Mouse (Mus musculus) MEL (cell line): ENCODE measurements around the gene Ctdsp2. TPM values are rescaled to one million over a fixed set of nuclear protein-coding genes. Genes with fewer than 3 reads are reported as not detected.
A peak's percentile ranks its signal among the peaks of the same experiment; 100 is the strongest.

ENCODE experiments used
- DNase-seq: peaks from one replicate; pipeline ENCODE4 v3.0.0; 2011; ENCODE audit warnings: low read depth, low spot score
- H3K27ac ChIP-seq: 2 replicates; pipeline ENCODE4 v1.5.1; 2012; ENCODE audit warnings: low read depth, mild to moderate bottlenecking, control low read depth, low read length, moderate library complexity; ENCODE audit not compliant: control insufficient read depth
- H3K27me3 ChIP-seq, 2 experiments: fragments of 150-350 bp in 1 of 2; sonication (generic) in 1 of 2; 2 replicates each; pipeline ENCODE4 v1.6.1; 2012; ENCODE audit warnings: low read length in 2 of 2, mild to moderate bottlenecking in 2 of 2, improper control_type of control experiment in 1 of 2, moderate library complexity in 1 of 2; ENCODE audit not compliant: insufficient read depth in 2 of 2, control insufficient read depth in 1 of 2
- H3K36me3 ChIP-seq, 2 experiments: 2 replicates each; pipeline ENCODE4 v1.6.1; 2012 to 2014; ENCODE audit warnings: low read length in 2 of 2, improper control_type of control experiment in 1 of 2, inconsistent platforms in 1 of 2, mild to moderate bottlenecking in 1 of 2; ENCODE audit not compliant: insufficient read depth in 2 of 2, control insufficient read depth in 1 of 2
- H3K4me1 ChIP-seq, 2 experiments: fragments of 150-350 bp in 1 of 2; sonication (generic) in 1 of 2; 2 replicates each; pipeline ENCODE4 v1.6.1; 2012; ENCODE audit warnings: low read length in 2 of 2, improper control_type of control experiment in 1 of 2, mild to moderate bottlenecking in 1 of 2; ENCODE audit not compliant: insufficient read depth in 2 of 2, control insufficient read depth in 1 of 2
- H3K4me3 ChIP-seq, 2 experiments: fragments of 150-350 bp in 1 of 2; sonication (generic) in 1 of 2; 2 replicates each; pipeline ENCODE4 v1.5.1; 2012; ENCODE audit warnings: low read depth in 2 of 2, low read length in 2 of 2, mild to moderate bottlenecking in 2 of 2, moderate library complexity in 2 of 2, control low read depth in 1 of 2, improper control_type of control experiment in 1 of 2; ENCODE audit not compliant: control insufficient read depth in 1 of 2, insufficient read depth in 1 of 2
- H3K79me2 ChIP-seq: 2 replicates; pipeline ENCODE4 v1.6.1; 2012; ENCODE audit warnings: mild to moderate bottlenecking, low read length, moderate library complexity; ENCODE audit not compliant: control insufficient read depth, poor library complexity, insufficient read depth
- H3K9ac ChIP-seq: 2 replicates; pipeline ENCODE4 v1.6.1; 2012; ENCODE audit warnings: low read depth, mild to moderate bottlenecking, control low read depth, low read length, moderate library complexity; ENCODE audit not compliant: control insufficient read depth, poor library complexity, severe bottlenecking
- H3K9me3 ChIP-seq: fragments of 150-350 bp; sonication (generic); replicated peaks from 2 replicates; pipeline ENCODE4 v1.6.1; 2012; ENCODE audit warnings: mild to moderate bottlenecking, low read length, improper control_type of control experiment, moderate library complexity; ENCODE audit not compliant: insufficient read depth
- CHD1 ChIP-seq: IDR thresholded peaks from 2 replicates; pipeline ENCODE4 v1.6.1; 2012; ENCODE audit warnings: low read depth, mild to moderate bottlenecking, inconsistent platforms, low read length, improper control_type of control experiment
- EP300 ChIP-seq, 2 experiments: IDR thresholded peaks; 2 replicates each; pipeline ENCODE4 v1.6.1; 2011; ENCODE audit warnings: improper control_type of control experiment in 2 of 2, low read length in 2 of 2, low read depth in 1 of 2, mild to moderate bottlenecking in 1 of 2
- ETS1 ChIP-seq: IDR thresholded peaks from 2 replicates; pipeline ENCODE4 v1.6.1; 2012; ENCODE audit warnings: low read depth, mild to moderate bottlenecking, inconsistent platforms, low read length, improper control_type of control experiment, moderate library complexity
- GATA1 ChIP-seq: IDR thresholded peaks from 2 replicates; pipeline ENCODE4 v1.6.1; 2011; ENCODE audit warnings: low read depth, low read length, improper control_type of control experiment
- JUND ChIP-seq: IDR thresholded peaks from 2 replicates; pipeline ENCODE4 v1.6.1; 2011; ENCODE audit warnings: low read depth, mild to moderate bottlenecking, improper control_type of control experiment, low read length
- KAT2A ChIP-seq: conservative IDR thresholded peaks from 2 replicates; pipeline ENCODE4 v1.6.1; 2012; ENCODE audit warnings: low read depth, low read length, improper control_type of control experiment, inconsistent platforms
- MEF2A ChIP-seq: IDR thresholded peaks from 2 replicates; pipeline ENCODE4 v1.6.1; 2014; ENCODE audit warnings: low read depth, mild to moderate bottlenecking, inconsistent platforms, low read length, improper control_type of control experiment; ENCODE audit not compliant: poor library complexity, insufficient replicate concordance, severe bottlenecking; ENCODE audit errors: extremely low read depth
- MYB ChIP-seq: IDR thresholded peaks from 2 replicates; pipeline ENCODE4 v1.6.1; 2011; ENCODE audit warnings: mild to moderate bottlenecking, low read depth, low read length, improper control_type of control experiment
- SMC3 ChIP-seq: IDR thresholded peaks from 2 replicates; pipeline ENCODE4 v1.6.1; 2011; ENCODE audit warnings: low read depth, low read length, improper control_type of control experiment
- TBP ChIP-seq: IDR thresholded peaks from 2 replicates; pipeline ENCODE4 v1.8.0; 2011; ENCODE audit warnings: low read depth, low read length, improper control_type of control experiment
- ZNF384 ChIP-seq: IDR thresholded peaks from 2 replicates; pipeline ENCODE4 v1.6.1; 2012; ENCODE audit warnings: low read depth, mild to moderate bottlenecking, inconsistent platforms, low read length, improper control_type of control experiment
- polyA plus RNA-seq, 2 experiments: library from polyadenylated mRNA; stranded (reverse) in 1 of 2; unstranded in 1 of 2; fragments of >175 nt in 1 of 2; fragments of >200 nt in 1 of 2; gene quantifications; 2 replicates each; pipeline versions ENCODE4 v1.2.1 to v1.2.4; 2012; ENCODE audit warnings: low replicate concordance in 2 of 2, low read depth in 1 of 2; ENCODE audit not compliant: insufficient read length in 2 of 2, insufficient read depth in 1 of 2, missing spikeins in 1 of 2
- total RNA-seq: library from RNA; depleted of rRNA; stranded (reverse); fragments of 300-350 nt; gene quantifications from 2 replicates; pipeline ENCODE4 v1.2.3, GENCODE M21; 2012

Gene Ctdsp2
- total and polyA plus RNA-seq, 3 experiments = 16.7 to 69.3 TPM; not detected in 1

- TF ChIP-seq EP300 (IDR thresholded peaks at IDR 0.05; ENCODE audit: low read depth in 1 of 2, low read length in 2 of 2) = no peak
- no peak for TF ChIP-seq MEF2A
- no peak for TF ChIP-seq MYB
- no peak for TF ChIP-seq SMC3
- no peak for TF ChIP-seq ZNF384
These were observed 63.3 kb downstream of the Ctdsp2 start (continued) for GRCm38 (mm10) chr10:127041774-127042338.

- no peaks in the 10 kb centered on the region for H3K4me1 ChIP-seq
- no peaks in the 10 kb centered on the region; a peak in 1 of 4 replicates for H3K36me3 ChIP-seq
- H3K27me3 ChIP-seq = no peaks in the 10 kb centered on the region
- peaks cover 4% of the 10 kb centered on the region; the same call in 1 of the 2 replicates for H3K79me2 ChIP-seq
- no peaks in the 10 kb centered on the region for H3K9me3 ChIP-seq
- DNase-seq = no peak
- peak overlapping the region; percentile 68 for H3K27ac ChIP-seq
- peak overlapping the region; percentile 98 for H3K9ac ChIP-seq
- TF ChIP-seq ETS1 = 0 out of 2 replicates have a peak, but pooled peaks have one; percentile 0
- TF ChIP-seq TBP = peak; percentile 95
- peak; percentile 52; the same call in 1 of the 2 replicates for TF ChIP-seq ZNF384
- TF ChIP-seq CHD1 = no peak
- TF ChIP-seq, all 39 proteins: peak for 3
- peak overlapping the region; percentile 88 to 96 for H3K4me3 ChIP-seq
These were observed 64.1 kb downstream of the Ctdsp2 start for GRCm38 (mm10) chr10:127042468-127043115.

DNA sequence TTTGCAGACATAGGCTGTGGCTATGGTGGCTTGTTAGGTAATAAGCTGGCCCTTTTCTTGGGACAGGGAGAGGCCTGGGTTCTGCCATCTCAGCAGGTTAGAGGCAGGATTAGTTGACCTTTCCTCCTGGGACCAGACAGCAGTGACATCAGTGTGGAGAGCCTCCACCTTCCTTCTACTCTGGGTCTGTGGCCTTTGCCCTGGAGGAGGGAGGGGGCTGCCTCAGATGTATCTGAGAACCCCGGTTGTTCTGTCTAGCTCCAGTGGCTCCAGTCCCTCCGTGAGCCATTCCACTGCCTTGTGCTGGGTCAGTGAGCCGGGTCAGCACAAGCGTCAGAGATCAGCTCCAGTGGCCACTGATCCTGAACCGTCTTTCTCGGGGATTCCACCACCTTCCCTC lies 64.7 kb downstream of the Ctdsp2 start:
- Histone ChIP-seq H3K4me1 (no peaks in the 10 kb centered on the region), H3K9me3 (no peaks in the 10 kb centered on the region), H3K27me3 (no peaks in the 10 kb centered on the region), H3K9ac (no peak overlapping the region), H3K27ac (no peak overlapping the region), H3K79me2 (peaks cover 4% of the 10 kb centered on the region; the same call in 1 of the 2 replicates), H3K4me3 (no peak overlapping the region), H3K36me3 (no peaks in the 10 kb centered on the region; a peak in 1 of 4 replicates)
- no peak for TF ChIP-seq GATA1
- no peak for TF ChIP-seq MYB
- no peak for TF ChIP-seq KAT2A
- TF ChIP-seq JUND = no peak
- DNase-seq = no peak
